Mouse (Mus musculus): Measurements from ENCODE around the gene Arl13b. TPM values are rescaled to one million over a fixed set of nuclear protein-coding genes. Genes with fewer than 3 reads are reported as not detected.

Arl13b gene
- 10 to 100 TPM in 1 of 2 experiments, 1 to 10 TPM in 1; 9.0 to 12.5 TPM for total RNA-seq (2021)

- DNase-seq (ENCODE audit: low spot score in 2 of 2) = peak; percentile 92 to 98
- intact Hi-C loops (cut with DNase I) = no loop called here
Observed at GRCm38 (mm10) chr16:62846498-62847312, at the start of gene Arl13b. Gene Arl13b (minus strand): TSS chr16:62847040.

- intact Hi-C loops (cut with DNase I) = no loop called here
- no peak for DNase-seq (ENCODE audit: low spot score in 2 of 2)
Observed at GRCm38 (mm10) chr16:62895824-62896223, 49.0 kb upstream of the Arl13b start.

GRCm38 (mm10) chr16:62874065-62874464 lies 27.2 kb upstream of the Arl13b start:
- intact Hi-C loops (cut with DNase I) = no loop called here
- DNase-seq (ENCODE audit: low spot score in 2 of 2) = no peak

- intact Hi-C loops (cut with DNase I) = no loop called here
- no peak for DNase-seq (ENCODE audit: low spot score in 2 of 2)
Observed at GRCm38 (mm10) chr16:62873180-62873579, 26.3 kb upstream of the Arl13b start.

GRCm38 (mm10) chr16:62872688-62873117 lies 25.9 kb upstream of the Arl13b start:
- no peak for DNase-seq (ENCODE audit: low spot score in 2 of 2)
- intact Hi-C loops (cut with DNase I) = no loop called here

- no peak for DNase-seq (ENCODE audit: low spot score in 2 of 2)
- intact Hi-C loops (cut with DNase I) = no loop called here
Observed at GRCm38 (mm10) chr16:62861455-62861854, 14.6 kb upstream of the Arl13b start.

- DNase-seq (ENCODE audit: low spot score in 2 of 2) = peak in 1 of 2 experiments; percentile 14
- intact Hi-C loops (cut with DNase I) = no loop called here
Observed at GRCm38 (mm10) chr16:62860140-62860539, 13.3 kb upstream of the Arl13b start.

- peak in 1 of 2 experiments; percentile 28 for DNase-seq (ENCODE audit: low spot score in 2 of 2)
- intact Hi-C loops (cut with DNase I) = no loop called here
Observed at GRCm38 (mm10) chr16:62858018-62858417, 11.2 kb upstream of the Arl13b start.

GRCm38 (mm10) chr16:62857498-62857897 lies 10.7 kb upstream of the Arl13b start:
- intact Hi-C loops (cut with DNase I) = no loop called here
- DNase-seq (ENCODE audit: low spot score in 2 of 2) = no peak

- no peak for DNase-seq (ENCODE audit: low spot score in 2 of 2)
- intact Hi-C loops (cut with DNase I) = no loop called here
Observed at GRCm38 (mm10) chr16:62856273-62856672, 9.4 kb upstream of the Arl13b start.

- intact Hi-C loops (cut with DNase I) = no loop called here
- DNase-seq (ENCODE audit: low spot score in 2 of 2) = no peak
Observed at GRCm38 (mm10) chr16:62855385-62855784, 8.5 kb upstream of the Arl13b start.

GRCm38 (mm10) chr16:62854191-62855068 lies 7.6 kb upstream of the Arl13b start, which contains the start of gene Pros1:
Gene Pros1 (plus strand): TSS chr16:62854307.
- intact Hi-C loops (cut with DNase I) = no loop called here
- DNase-seq (ENCODE audit: low spot score in 2 of 2) = peak; percentile 16 to 24

GRCm38 (mm10) chr16:62853611-62854126 lies 6.8 kb upstream of the Arl13b start:
- intact Hi-C loops (cut with DNase I) = no loop called here
- DNase-seq (ENCODE audit: low spot score in 2 of 2) = no peak

- intact Hi-C loops (cut with DNase I) = no loop called here
- no peak for DNase-seq (ENCODE audit: low spot score in 2 of 2)
Observed at GRCm38 (mm10) chr16:62852464-62853252, 5.8 kb upstream of the Arl13b start.

GRCm38 (mm10) chr16:62845341-62845740 lies 1.5 kb downstream of the Arl13b start:
- intact Hi-C loops (cut with DNase I) = no loop called here
- DNase-seq (ENCODE audit: low spot score in 2 of 2) = no peak

GRCm38 (mm10) chr16:62834016-62834735 lies 12.7 kb downstream of the Arl13b start:
- DNase-seq (ENCODE audit: low spot score in 2 of 2) = no peak
- intact Hi-C loops (cut with DNase I) = no loop called here

GRCm38 (mm10) chr16:62832481-62832880 lies 14.4 kb downstream of the Arl13b start:
- DNase-seq (ENCODE audit: low spot score in 2 of 2) = no peak
- intact Hi-C loops (cut with DNase I) = no loop called here

GRCm38 (mm10) chr16:62832027-62832426 lies 14.8 kb downstream of the Arl13b start:
- intact Hi-C loops (cut with DNase I) = no loop called here

More at GRCm38 (mm10) chr16:62832027-62832426, 14.8 kb downstream of the Arl13b start:
- no peak for DNase-seq (ENCODE audit: low spot score in 2 of 2)
